In the genomic region with DNA sequence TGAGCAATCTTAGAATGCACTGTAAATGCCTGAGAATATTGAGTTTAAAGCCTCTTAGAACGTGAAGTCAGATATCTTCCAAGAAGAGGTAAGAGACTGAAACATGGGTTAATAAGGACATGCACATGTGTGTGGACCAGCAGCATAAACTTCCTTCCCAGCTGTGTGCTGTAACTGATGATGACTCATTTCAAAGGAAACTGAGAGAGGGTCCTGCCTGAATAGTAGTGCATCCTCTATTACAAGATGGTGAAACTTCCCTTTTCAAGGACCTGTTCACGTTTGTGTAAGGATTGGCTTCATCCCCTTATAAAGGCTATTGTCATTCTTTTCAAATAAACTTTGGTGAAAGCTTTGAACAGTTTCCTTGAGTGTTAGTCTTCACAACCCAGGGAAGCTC, we compare ENCODE assay signal across 11 mouse cellular contexts.
"Had no signal": no experiment of that assay in that cellular context is flagged by ENCODE, and none has a peak within 500 bp of the region (broad histone marks: within the 10 kb centered on the region; RNA-seq: fewer than 3 reads in every experiment).

No protein-coding gene starts in this region.

- DNase-seq: retina, postnatal 1 day; right cerebral cortex, adult 18-20 months; right cerebral cortex, postnatal 14 days; right cerebral cortex, postnatal 25 days; right cerebral cortex, postnatal 4 days; spleen, adult 18-20 months; thymus, adult 2 months; thymus, postnatal 14 days; thymus, postnatal 25 days; thymus, postnatal 36 days; thymus, postnatal 4 days had no signal
